Mouse (Mus musculus): ENCODE measurements at regions not wholly inside any gene's neighbourhood (a gene's known extent, or its start where the extent isn't known, plus 50 kb on each side); places are given as distances from the start of the nearest gene placed in this dataset.

- DNase-seq (ENCODE audit: low read depth) = no peak
These were observed 51.3 kb upstream of the Camk1g start for GRCm38 (mm10) chr1:193421414-193421813.
